Mouse (Mus musculus) heart, adult 10 weeks (tissue): ENCODE measurements around the gene Trove2. TPM values are rescaled to one million over a fixed set of nuclear protein-coding genes. Genes with fewer than 3 reads are reported as not detected.

Experiments used
- polyA plus RNA-seq: library from polyadenylated mRNA; stranded (reverse); fragments of 350-450 nt; fragmentation: Illumina TruSeq; extraction: RNeasy Lipid Tissue Mini Kit (QIAGEN cat#74804); gene quantifications from one replicate; pipeline ENCODE4 v1.2.3, GENCODE M21; 2014; ENCODE audit warnings: low read depth, low replicate concordance

Trove2 gene
- polyA plus RNA-seq = 7.6 TPM

GRCm38 (mm10) chr1:143776446-143777411, at the start of gene Trove2, which contains the start of gene Uchl5:
Trove2 (minus strand) TSS chr1:143777068.
Uchl5 (plus strand) TSS chr1:143777272.

GRCm38 (mm10) chr1:143716038-143716437, 60.8 kb downstream of the Trove2 start, which contains the start of gene Glrx2:
Glrx2 (plus strand) TSS chr1:143716338.

GRCm38 (mm10) chr1:143702741-143703262, 74.1 kb downstream of the Trove2 start, which contains the start of gene Cdc73:
Cdc73 (minus strand) TSS chr1:143702893.

Other genes starting within 250 kb of the Trove2 start
- 2.5 TPM for gene B3galt2, start 136.4 kb downstream of the Trove2 start, polyA plus RNA-seq
- 23.1 TPM for gene Cdc73, start 74.2 kb downstream of the Trove2 start, polyA plus RNA-seq
- 66.4 TPM for gene Glrx2, start 60.7 kb downstream of the Trove2 start, polyA plus RNA-seq
- 27.6 TPM for gene Uchl5, start 204 bp upstream of the Trove2 start, polyA plus RNA-seq
- gene Rgs2, start 227.1 kb upstream of the Trove2 start, polyA plus RNA-seq = 42.2 TPM